In the genomic region with DNA sequence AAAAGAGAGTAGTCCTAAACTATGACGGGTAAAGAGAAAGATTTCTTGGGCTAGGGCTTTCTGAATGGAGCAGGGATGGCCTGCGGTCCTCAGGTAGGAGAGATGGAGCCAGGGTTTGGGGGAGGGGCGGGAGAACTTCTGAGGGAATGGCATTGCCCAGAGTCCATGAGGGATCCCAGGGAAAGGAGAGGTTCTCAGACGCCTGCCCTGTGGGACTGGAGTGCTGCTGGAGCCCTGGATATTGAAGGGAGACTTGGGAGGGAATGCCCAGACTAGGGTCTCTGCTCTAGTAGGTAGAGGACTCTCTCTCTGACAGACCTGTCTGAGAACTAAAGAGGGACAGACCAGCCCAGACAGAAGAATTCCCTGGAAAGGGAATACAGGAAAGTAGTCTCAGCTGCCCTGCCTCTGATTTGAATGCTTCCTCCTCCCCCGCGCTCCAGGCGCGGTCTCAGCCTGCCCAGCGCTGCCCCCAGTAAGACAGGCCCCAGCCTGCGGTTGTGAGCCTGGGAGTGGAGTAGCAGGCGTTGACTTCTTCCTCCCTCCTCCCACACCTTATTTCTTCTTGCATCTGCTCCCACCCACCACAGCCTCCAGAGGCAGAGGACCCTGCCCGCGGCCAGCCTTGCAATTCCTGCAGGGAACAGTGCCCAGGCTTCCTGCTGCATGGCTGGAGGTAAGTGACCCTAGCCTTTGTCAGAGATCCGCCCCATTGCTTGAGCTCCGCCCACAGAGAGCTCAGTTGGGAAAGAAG, we compare ENCODE assay signal across 7 mouse cellular contexts. TPM values are rescaled to one million over a fixed set of nuclear protein-coding genes. Genes with fewer than 3 reads are reported as not detected.
A peak's percentile ranks its signal among the peaks of the same experiment; 100 is the strongest.
DNase-seq lines count a peak whose midpoint lies in the region; ATAC-seq and TF ChIP-seq lines count a peak whose summit lies in the region.

No protein-coding gene starts in this region.

- no peaks in the 10 kb centered on the region for H3K9me3 ChIP-seq in embryonic facial prominence, embryonic 11.5 days (replicated peaks; ENCODE audit: control insufficient read depth, low read length)
- no peaks in the 10 kb centered on the region for H3K9me3 ChIP-seq in heart, postnatal 0 days (replicated peaks; ENCODE audit: control insufficient read depth, low read length)

- no peak overlapping the region for H3K27ac ChIP-seq in embryonic facial prominence, embryonic 11.5 days (replicated peaks; ENCODE audit: low read depth, low read length)
- peak overlapping the region; percentile 84 for H3K27ac ChIP-seq in heart, postnatal 0 days (ENCODE audit: low read depth)

- H3K9ac ChIP-seq in embryonic facial prominence, embryonic 11.5 days (replicated peaks; ENCODE audit: low read length), result 0 out of 2 replicates have a peak overlapping the region, but pooled peaks have one; percentile 18
- peak overlapping the region; percentile 12 for H3K9ac ChIP-seq in heart, postnatal 0 days (replicated peaks; ENCODE audit: low read depth, low read length)

- no peak for TF ChIP-seq CTCF in heart, postnatal 0 days (IDR thresholded peaks at IDR 0.05; ENCODE audit: low read depth)

- H3K27me3 ChIP-seq in embryonic facial prominence, embryonic 11.5 days (ENCODE audit: control insufficient read depth, insufficient read depth, low read length), result no peaks in the 10 kb centered on the region
- H3K27me3 ChIP-seq in heart, postnatal 0 days (ENCODE audit: control insufficient read depth, insufficient read depth, low read length), result no peaks in the 10 kb centered on the region

- TF ChIP-seq EP300 in heart, postnatal 0 days (IDR thresholded peaks at IDR 0.05; ENCODE audit: low read depth), result no peak

- H3K4me2 ChIP-seq in embryonic facial prominence, embryonic 11.5 days (ENCODE audit: low read depth, low read length), result peak overlapping the region; percentile 21; the same call in 1 of the 2 replicates
- H3K4me2 ChIP-seq in heart, postnatal 0 days (ENCODE audit: low read depth, low read length), result peak overlapping the region; percentile 71

- no peak overlapping the region for H3K4me3 ChIP-seq in embryonic facial prominence, embryonic 11.5 days (ENCODE audit: low read depth, low read length)
- peak overlapping the region; percentile 62 for H3K4me3 ChIP-seq in heart, postnatal 0 days (ENCODE audit: low read depth, low read length)

- 16% methylated on average over 15 of the region's 15 CpGs for WGBS in embryonic facial prominence, embryonic 11.5 days
- WGBS in heart, postnatal 0 days, result 17% methylated on average over 12 of the region's 15 CpGs

- H3K4me1 ChIP-seq in embryonic facial prominence, embryonic 11.5 days (ENCODE audit: control insufficient read depth, insufficient read depth, low read length), result no peaks in the 10 kb centered on the region
- H3K4me1 ChIP-seq in heart, postnatal 0 days (ENCODE audit: control insufficient read depth, insufficient read depth), result peaks cover 11% of the 10 kb centered on the region

- peak; percentile 70 for DNase-seq in R1 (ENCODE audit: low read depth, low spot score)
- DNase-seq in embryonic facial prominence, embryonic 11.5 days (ENCODE audit: low spot score), result peak; percentile 45
- DNase-seq in heart, postnatal 0 days (ENCODE audit: low spot score), result no peak
- DNase-seq in kidney, postnatal 36 days, result peak; percentile 77 to 86
- peak; percentile 47 for DNase-seq in mesoderm, embryonic 11.5 days (ENCODE audit: low read depth, low spot score)
- DNase-seq in layer of hippocampus, postnatal 10 days (ENCODE audit: low spot score in 2 of 2), result no peak
- DNase-seq in cerebellum, adult 11-12 months, result no peak

- H3K36me3 ChIP-seq in embryonic facial prominence, embryonic 11.5 days (replicated peaks; ENCODE audit: control insufficient read depth, insufficient read depth, low read depth, low read length), result no peaks in the 10 kb centered on the region
- H3K36me3 ChIP-seq in heart, postnatal 0 days (replicated peaks; ENCODE audit: control insufficient read depth, insufficient read depth, low read length), result no peaks in the 10 kb centered on the region

- peak; percentile 62 for ATAC-seq in embryonic facial prominence, embryonic 11.5 days (replicated peaks; ENCODE audit: insufficient number of reproducible peaks, low FRiP score, low TSS enrichment, low read depth)
- ATAC-seq in heart, postnatal 0 days (ENCODE audit: insufficient read depth, low read depth), result peak; percentile 42

RNA-seq across cellular contexts. Expression of gene Prickle3, which starts 1.1 kb away (rescaled TPM):
- polyA plus RNA-seq in embryonic facial prominence, embryonic 11.5 days (2014; fragmentation: Nextera tagmentation; extraction: Ambion mirVana), result 2.6 and 2.9 TPM in 2 replicates
- total RNA-seq in heart, postnatal 0 days (2014; rRNA removed; ENCODE audit: low replicate concordance), result 9.2 and 15.7 TPM in 2 replicates
- 7.9 and 8.1 TPM in 2 replicates for polyA plus RNA-seq in heart, postnatal 0 days (2015; fragmentation: Nextera tagmentation; extraction: Ambion mirVana)
- 1 to 10 TPM; 2.0 TPM for total RNA-seq in layer of hippocampus, postnatal 10 days (2021)

RNA-seq across cellular contexts. Expression of gene Plp2, which starts 13.0 kb away (rescaled TPM):
- polyA plus RNA-seq in embryonic facial prominence, embryonic 11.5 days (2014; fragmentation: Nextera tagmentation; extraction: Ambion mirVana), result 56.3 TPM in 2 replicates
- 134 and 184 TPM in 2 replicates for total RNA-seq in heart, postnatal 0 days (2014; rRNA removed; ENCODE audit: low replicate concordance)
- polyA plus RNA-seq in heart, postnatal 0 days (2015; fragmentation: Nextera tagmentation; extraction: Ambion mirVana), result 91.1 and 95.7 TPM in 2 replicates
- 10 to 100 TPM; 14.9 to 19.3 TPM for total RNA-seq in layer of hippocampus, postnatal 10 days (2021)

RNA-seq across cellular contexts. Expression of gene Syp, which starts 19.9 kb away (rescaled TPM):
- polyA plus RNA-seq in embryonic facial prominence, embryonic 11.5 days (2014; fragmentation: Nextera tagmentation; extraction: Ambion mirVana), result 5.3 and 5.8 TPM in 2 replicates
- total RNA-seq in heart, postnatal 0 days (2014; rRNA removed; ENCODE audit: low replicate concordance), result 1.6 TPM in 1 of 2 replicates, not detected in the other
- 0.27 and 0.51 TPM in 2 replicates for polyA plus RNA-seq in heart, postnatal 0 days (2015; fragmentation: Nextera tagmentation; extraction: Ambion mirVana)
- total RNA-seq in layer of hippocampus, postnatal 10 days (2021), result 1,000 to 10,000 TPM; 1,418 to 1,453 TPM

RNA-seq across cellular contexts. Expression of gene Magix, which starts 22.8 kb away (rescaled TPM):
- polyA plus RNA-seq in embryonic facial prominence, embryonic 11.5 days (2014; fragmentation: Nextera tagmentation; extraction: Ambion mirVana), result 0.10 and 0.15 TPM in 2 replicates
- total RNA-seq in heart, postnatal 0 days (2014; rRNA removed; ENCODE audit: low replicate concordance), result 1.1 and 2.0 TPM in 2 replicates
- 1.5 and 1.8 TPM in 2 replicates for polyA plus RNA-seq in heart, postnatal 0 days (2015; fragmentation: Nextera tagmentation; extraction: Ambion mirVana)
- under 1 TPM in 1 of 2 experiments, not detected in 1; 0.42 TPM for total RNA-seq in layer of hippocampus, postnatal 10 days (2021)

RNA-seq across cellular contexts. Expression of gene Gpkow, which starts 38.7 kb away (rescaled TPM):
- 42.2 and 44.2 TPM in 2 replicates for polyA plus RNA-seq in embryonic facial prominence, embryonic 11.5 days (2014; fragmentation: Nextera tagmentation; extraction: Ambion mirVana)
- total RNA-seq in heart, postnatal 0 days (2014; rRNA removed; ENCODE audit: low replicate concordance), result 2.8 and 9.9 TPM in 2 replicates
- polyA plus RNA-seq in heart, postnatal 0 days (2015; fragmentation: Nextera tagmentation; extraction: Ambion mirVana), result 21.3 and 22.7 TPM in 2 replicates
- total RNA-seq in layer of hippocampus, postnatal 10 days (2021), result 10 to 100 TPM; 35.5 to 38.4 TPM

Comparison
In these comparisons a context has a peak if more than half of its experiments do, and no peak if none do; other contexts are left out.
1. DNase-seq: peak in R1 (single experiment), embryonic facial prominence, embryonic 11.5 days (single experiment), kidney, postnatal 36 days (2 of 2) and mesoderm, embryonic 11.5 days (single experiment); none in heart, postnatal 0 days (single experiment), layer of hippocampus, postnatal 10 days (0 of 2) and cerebellum, adult 11-12 months (single experiment).
2. RNA of gene Syp, which starts 19.9 kb away (total RNA-seq): 1,418 to 1,453 TPM in layer of hippocampus, postnatal 10 days; 1.6 TPM in heart, postnatal 0 days; every median in the first group is over 100 times any median in the second.